Mouse (Mus musculus) myocyte (in vitro differentiated cells): ENCODE data around the gene Mars. TPM values are rescaled to one million over a fixed set of nuclear protein-coding genes. Genes with fewer than 3 reads are reported as not detected.

ENCODE experiments used
- H3K27me3 ChIP-seq: one replicate; pipeline ENCODE4 v1.6.1; 2011; ENCODE audit not compliant: control insufficient read depth, insufficient read depth, insufficient read length
- H3K36me3 ChIP-seq: one replicate; pipeline ENCODE4 v1.6.1; 2011; ENCODE audit not compliant: control insufficient read depth, insufficient read depth
- H3K4me2 ChIP-seq: one replicate; pipeline ENCODE4 v1.6.1; 2011; ENCODE audit warnings: low read depth, control low read depth
- H3K4me3 ChIP-seq: one replicate; pipeline ENCODE4 v1.5.1; 2011; ENCODE audit warnings: mild to moderate bottlenecking, control low read depth, moderate library complexity
- H3K79me2 ChIP-seq: one replicate; pipeline ENCODE4 v1.6.1; 2011; ENCODE audit not compliant: control insufficient read depth, insufficient read depth
- H3ac ChIP-seq: one replicate; pipeline ENCODE4 v1.6.1; 2011; ENCODE audit not compliant: control insufficient read depth, insufficient read length
- CEBPB ChIP-seq: IDR thresholded peaks from 2 replicates; pipeline ENCODE4 v1.6.1; 2011; ENCODE audit warnings: mild to moderate bottlenecking, moderate library complexity; ENCODE audit not compliant: poor library complexity, insufficient read depth, severe bottlenecking
- E2F4 ChIP-seq: IDR thresholded peaks from one replicate; pipeline ENCODE4 v1.6.1; 2011; ENCODE audit warnings: mild to moderate bottlenecking, control low read depth, moderate library complexity; ENCODE audit not compliant: insufficient read depth
- MAX ChIP-seq: IDR thresholded peaks from one replicate; pipeline ENCODE4 v1.6.1; 2011; ENCODE audit warnings: low read depth, mild to moderate bottlenecking, control low read depth
- MYOD1 ChIP-seq, 3 experiments: IDR thresholded peaks; one replicate each; pipeline ENCODE4 v1.6.1; 2011; ENCODE audit warnings: control low read depth in 2 of 3, low read depth in 2 of 3, mild to moderate bottlenecking in 2 of 3, moderate library complexity in 1 of 3; ENCODE audit not compliant: insufficient read length in 2 of 3, control insufficient read depth in 1 of 3
- MYOG ChIP-seq, 3 experiments: IDR thresholded peaks; one replicate each; pipeline ENCODE4 v1.6.1; 2011; ENCODE audit warnings: control low read depth in 2 of 3, low read depth in 2 of 3, mild to moderate bottlenecking in 2 of 3; ENCODE audit not compliant: insufficient read length in 2 of 3, control insufficient read depth in 1 of 3, insufficient read depth in 1 of 3
- POLR2A ChIP-seq: IDR thresholded peaks from one replicate; pipeline ENCODE4 v1.6.1; 2011; ENCODE audit warnings: low read depth, mild to moderate bottlenecking, control low read depth, moderate library complexity; ENCODE audit not compliant: insufficient read length
- POLR2AphosphoS2 ChIP-seq: IDR thresholded peaks from one replicate; pipeline ENCODE4 v1.6.1; 2011; ENCODE audit warnings: low read depth, control low read depth; ENCODE audit not compliant: insufficient read length
- REST ChIP-seq: IDR thresholded peaks from one replicate; pipeline ENCODE4 v1.6.1; 2011; ENCODE audit warnings: mild to moderate bottlenecking, control low read depth, moderate library complexity; ENCODE audit not compliant: insufficient read depth, insufficient read length
- SRF ChIP-seq: IDR thresholded peaks from one replicate; pipeline ENCODE4 v1.6.1; 2011; ENCODE audit warnings: low read depth; ENCODE audit not compliant: control insufficient read depth, insufficient read length
- TCF12 ChIP-seq: IDR thresholded peaks from one replicate; pipeline ENCODE4 v1.6.1; 2011; ENCODE audit warnings: mild to moderate bottlenecking, control low read depth; ENCODE audit not compliant: poor library complexity, insufficient read depth, severe bottlenecking
- TCF3 ChIP-seq: IDR thresholded peaks from one replicate; pipeline ENCODE4 v1.6.1; 2011; ENCODE audit warnings: low read depth, control low read depth; ENCODE audit not compliant: insufficient read length
- USF1 ChIP-seq: IDR thresholded peaks from one replicate; pipeline ENCODE4 v1.6.1; 2011; ENCODE audit warnings: low read depth, mild to moderate bottlenecking, control low read depth, moderate library complexity
- polyA plus RNA-seq: library from polyadenylated mRNA; unstranded; fragments of >200 nt; fragmentation: generic; extraction: Trizol; gene quantifications from one replicate; pipeline ENCODE4 v1.2.1, GENCODE M21; 2012; ENCODE audit warnings: missing spikeins

Gene Mars
- polyA plus RNA-seq, 1 experiment, result 280 TPM

DNA sequence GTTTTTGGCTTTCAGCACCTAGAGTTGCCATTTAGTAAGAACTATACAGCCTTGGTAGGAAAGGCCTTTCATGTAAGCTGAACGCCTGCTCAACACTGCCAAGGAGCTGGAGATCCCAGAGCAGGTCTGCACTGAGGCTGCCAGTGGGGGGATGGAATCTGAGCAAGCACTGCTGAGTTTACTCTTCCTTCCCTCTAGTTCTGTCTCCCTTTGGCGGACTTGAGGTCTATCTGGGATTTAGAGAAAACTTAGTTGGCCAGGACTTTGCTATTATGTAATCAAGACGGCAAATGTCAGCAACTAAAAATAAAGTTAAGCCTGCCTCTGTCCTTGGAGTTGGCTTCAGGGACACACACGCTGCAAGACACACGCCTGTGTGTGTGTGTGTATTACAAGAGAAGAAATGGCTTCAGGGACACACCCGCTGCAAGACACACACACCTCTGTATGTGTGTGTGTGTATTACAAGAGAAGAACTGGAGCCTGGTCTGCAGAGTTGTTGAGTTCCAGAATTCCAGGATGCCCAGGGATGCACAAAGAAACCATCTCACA lies 18.5 kb downstream of the Mars start:
- peaks cover 65% of the 10 kb centered on the region for H3K36me3 ChIP-seq
- H3ac ChIP-seq, result no peak overlapping the region
- peak overlapping the region; percentile 100 for H3K4me3 ChIP-seq

DNA sequence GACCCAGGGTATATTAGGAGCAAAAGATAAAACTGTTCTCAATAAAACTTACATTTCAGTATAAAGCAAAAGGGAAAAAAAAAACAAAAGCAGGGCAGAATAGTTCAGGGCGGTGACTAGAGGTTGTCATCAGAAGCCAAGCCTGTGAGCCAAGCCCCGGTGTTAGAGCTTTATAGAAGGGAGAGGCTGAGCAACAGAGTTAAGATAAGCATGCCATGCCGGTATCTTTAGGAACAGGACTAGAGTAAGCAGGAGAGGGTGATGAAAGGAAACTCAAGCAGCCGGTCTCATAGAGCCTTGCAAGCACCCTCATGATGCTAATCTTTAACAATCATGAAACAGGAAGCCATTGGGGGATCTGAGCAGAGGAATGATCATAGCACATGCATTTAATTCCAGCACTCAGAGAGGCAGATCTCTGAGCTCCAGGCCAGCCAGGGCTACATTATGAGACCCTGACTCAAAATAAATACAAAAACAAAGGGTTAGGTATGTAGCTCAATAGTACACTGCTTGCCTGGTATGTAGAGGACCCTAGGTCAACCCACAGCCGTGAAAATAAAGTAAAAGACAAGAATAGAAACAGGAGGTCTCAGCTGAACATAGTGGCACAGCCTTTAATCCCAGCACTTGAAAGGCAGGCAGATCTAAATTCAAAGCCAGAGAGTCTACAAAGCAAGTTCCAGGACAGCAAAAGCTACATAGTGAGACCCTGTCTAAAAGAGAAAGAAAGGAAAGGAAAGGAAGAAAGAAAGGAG lies 19.5 kb downstream of the Mars start:
- H3K79me2 ChIP-seq, result peaks cover 57% of the 10 kb centered on the region
- H3K4me2 ChIP-seq, result peak overlapping the region; percentile 94
- TF ChIP-seq TCF3, result no peak
- no peak for TF ChIP-seq MYOG (IDR thresholded peaks at IDR 0.05; ENCODE audit: control insufficient read depth in 1 of 3, insufficient read depth in 1 of 3, insufficient read length in 2 of 3, low read depth in 2 of 3)
- no peak for TF ChIP-seq MAX
- TF ChIP-seq USF1, result no peak
- TF ChIP-seq SRF, result no peak
- TF ChIP-seq CEBPB, result no peak
- no peak for TF ChIP-seq POLR2A
- no peak for TF ChIP-seq POLR2AphosphoS2
- no peak for TF ChIP-seq TCF12
- TF ChIP-seq E2F4, result no peak
- no peak for TF ChIP-seq REST
- no peak for TF ChIP-seq MYOD1 (IDR thresholded peaks at IDR 0.05; ENCODE audit: control insufficient read depth in 1 of 3, insufficient read length in 2 of 3, low read depth in 2 of 3)
- no peaks in the 10 kb centered on the region for H3K27me3 ChIP-seq
- peak overlapping the region; percentile 100 for H3K4me3 ChIP-seq
- H3ac ChIP-seq, result peak overlapping the region; percentile 33
- peaks cover 55% of the 10 kb centered on the region for H3K36me3 ChIP-seq

More for the DNA sequence above, 18.5 kb downstream of the Mars start:
- H3K79me2 ChIP-seq, result peaks cover 47% of the 10 kb centered on the region
- peak overlapping the region; percentile 94 for H3K4me2 ChIP-seq
- TF ChIP-seq POLR2A (peak; percentile 51), POLR2AphosphoS2 (peak; percentile 85), SRF (no peak)
- H3K27me3 ChIP-seq, result no peaks in the 10 kb centered on the region

- peak overlapping the region; percentile 100 for H3K4me3 ChIP-seq
- peak overlapping the region; percentile 94 for H3K4me2 ChIP-seq
- peak overlapping the region; percentile 33 for H3ac ChIP-seq
- TF ChIP-seq POLR2A, result peak; percentile 4
- TF ChIP-seq MYOD1 (IDR thresholded peaks at IDR 0.05; ENCODE audit: control insufficient read depth in 1 of 3, insufficient read length in 2 of 3, low read depth in 2 of 3), result no peak
- H3K79me2 ChIP-seq, result peaks cover 65% of the 10 kb centered on the region
- peaks cover 49% of the 10 kb centered on the region for H3K36me3 ChIP-seq
- no peaks in the 10 kb centered on the region for H3K27me3 ChIP-seq
Measured at GRCm38 (mm10) chr10:127290930-127291880, 20.4 kb downstream of the Mars start.

DNA sequence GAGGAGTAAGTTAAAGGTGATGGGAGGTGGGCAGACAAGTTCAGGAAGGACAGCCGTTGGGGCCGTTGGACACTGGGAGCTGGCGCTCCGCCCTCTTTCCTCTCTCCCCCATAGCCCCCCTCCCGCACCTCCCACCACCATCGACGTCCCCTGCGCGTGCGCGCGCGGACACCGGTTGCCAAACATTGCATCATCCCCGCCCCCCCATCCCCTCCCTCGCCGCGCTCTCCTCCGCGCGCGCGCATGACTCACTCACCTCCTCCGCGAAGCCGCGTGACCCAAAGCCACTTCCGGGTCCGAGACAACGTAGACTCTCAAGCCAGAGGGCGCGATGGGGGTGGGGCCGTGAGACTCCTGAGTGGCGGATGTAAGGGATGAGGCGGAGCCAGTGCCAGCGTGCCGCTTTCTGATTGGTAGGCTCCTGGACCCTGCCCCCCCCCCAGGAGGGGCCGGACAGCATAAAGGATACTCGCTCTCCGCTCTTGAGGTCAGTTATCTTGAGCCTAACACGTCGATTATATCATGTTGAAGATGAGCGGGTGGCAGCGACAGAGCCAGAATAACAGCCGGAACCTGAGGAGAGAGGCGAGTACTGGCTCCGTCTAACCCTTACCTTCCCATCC lies 21.2 kb downstream of the Mars start:
- Histone ChIP-seq H3K79me2 (peaks cover 72% of the 10 kb centered on the region), H3K4me2 (peak overlapping the region; percentile 94), H3K36me3 (peaks cover 41% of the 10 kb centered on the region), H3K4me3 (peak overlapping the region; percentile 100), H3K27me3 (no peaks in the 10 kb centered on the region), H3ac (peak overlapping the region; percentile 33)
- peak in 1 of 3 experiments; percentile 50 for TF ChIP-seq MYOG (IDR thresholded peaks at IDR 0.05; ENCODE audit: control insufficient read depth in 1 of 3, insufficient read depth in 1 of 3, insufficient read length in 2 of 3, low read depth in 2 of 3)
- peak; percentile 2 for TF ChIP-seq REST
- TF ChIP-seq POLR2A, result peak; percentile 97
- TF ChIP-seq SRF, result no peak
- TF ChIP-seq USF1, result peak; percentile 88
- TF ChIP-seq TCF3, result no peak
- TF ChIP-seq TCF12, result no peak
- peak; percentile 27 for TF ChIP-seq E2F4
- peak; percentile 99 for TF ChIP-seq CEBPB
- peak; percentile 94 for TF ChIP-seq POLR2AphosphoS2
